Mouse (Mus musculus): ENCODE measurements around the gene Prr27.

Prr27 gene

GRCm38 (mm10) chr5:87825386-87825785 lies at the start of gene Prr27:
Gene Prr27 (plus strand): TSS chr5:87825686.
- DNase-seq (ENCODE audit: low spot score): no peak

GRCm38 (mm10) chr5:87782731-87783130 lies 42.8 kb upstream of the Prr27 start:
- no peak for DNase-seq (ENCODE audit: low spot score)

- no peak for DNase-seq (ENCODE audit: low spot score)
Measured at GRCm38 (mm10) chr5:87807782-87808181, 17.7 kb upstream of the Prr27 start, which contains the start of gene Csn1s2b. Gene Csn1s2b (plus strand): TSS chr5:87808082.

- DNase-seq (ENCODE audit: low spot score): no peak
Measured at GRCm38 (mm10) chr5:87809253-87809652, 16.2 kb upstream of the Prr27 start.

- no peak for DNase-seq (ENCODE audit: low spot score)
Measured at GRCm38 (mm10) chr5:87855136-87855716, 29.7 kb downstream of the Prr27 start.

GRCm38 (mm10) chr5:87870084-87870483 lies 44.6 kb downstream of the Prr27 start:
- DNase-seq (ENCODE audit: low spot score): no peak

- DNase-seq (ENCODE audit: low spot score): no peak
Measured at GRCm38 (mm10) chr5:87871423-87871822, 45.9 kb downstream of the Prr27 start.

- no peak for DNase-seq (ENCODE audit: low spot score)
Measured at GRCm38 (mm10) chr5:87884729-87885128, 59.2 kb downstream of the Prr27 start, which contains the start of gene Odam. Gene Odam (plus strand): TSS chr5:87885029.

All from left cerebral cortex, adult 11 months (tissue).